Mouse (Mus musculus): Measurements from ENCODE around the gene 4931409K22Rik. TPM values are rescaled to one million over a fixed set of nuclear protein-coding genes. Genes with fewer than 3 reads are reported as not detected.

The 4931409K22Rik gene
- total RNA-seq, 2 experiments from 2014 or later = not detected

- intact Hi-C loops (cut with DNase I) = no loop called here
- DNase-seq = no peak
These were observed 48.2 kb downstream of the 4931409K22Rik start for GRCm38 (mm10) chr5:24508406-24508805.

DNA sequence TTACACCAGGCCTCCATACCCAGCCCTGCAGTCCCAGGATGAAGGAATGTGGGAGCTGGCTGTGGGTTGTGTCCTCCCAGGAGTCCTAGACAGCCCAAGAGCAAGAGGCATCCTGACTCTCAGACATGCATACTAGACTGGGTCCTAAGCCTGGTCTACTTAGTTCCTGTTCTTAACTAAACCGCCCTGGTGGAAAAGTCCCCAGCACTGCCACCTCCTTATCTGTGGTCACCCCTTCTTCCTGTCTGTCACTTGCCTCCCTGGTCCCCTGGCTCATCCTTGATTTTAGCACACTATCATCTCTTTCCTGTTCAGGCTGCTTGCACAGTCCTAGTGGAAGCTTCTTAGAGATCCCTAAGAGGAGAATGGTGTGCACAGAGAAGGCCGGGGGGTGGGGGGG, 51.1 kb downstream of the 4931409K22Rik start:
- no peak for DNase-seq

DNA sequence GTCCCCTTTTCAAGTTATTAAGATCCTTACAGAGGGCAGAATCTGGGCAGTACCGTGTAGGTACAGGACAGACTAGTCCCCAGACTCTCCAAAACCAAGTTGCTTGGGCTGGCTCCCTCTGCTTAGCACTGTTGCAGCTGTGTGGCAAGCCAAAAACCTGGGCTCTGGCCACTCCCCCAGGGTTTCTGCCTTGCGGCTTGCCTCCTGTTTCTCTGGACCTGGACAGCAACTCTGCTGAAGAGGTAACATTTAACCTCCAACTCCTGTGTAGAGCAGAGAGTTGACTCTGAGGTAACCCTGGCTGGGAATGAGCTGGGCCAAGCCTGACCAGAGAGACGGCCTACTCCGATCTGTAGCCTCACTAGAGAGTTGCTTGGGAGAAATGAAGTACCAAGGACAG, 53.8 kb downstream of the 4931409K22Rik start:
- intact Hi-C loops (cut with DNase I) = no loop called here
- no peak for DNase-seq

More for the DNA sequence above, 51.1 kb downstream of the 4931409K22Rik start:
- intact Hi-C loops (cut with DNase I) = no loop called here

DNA sequence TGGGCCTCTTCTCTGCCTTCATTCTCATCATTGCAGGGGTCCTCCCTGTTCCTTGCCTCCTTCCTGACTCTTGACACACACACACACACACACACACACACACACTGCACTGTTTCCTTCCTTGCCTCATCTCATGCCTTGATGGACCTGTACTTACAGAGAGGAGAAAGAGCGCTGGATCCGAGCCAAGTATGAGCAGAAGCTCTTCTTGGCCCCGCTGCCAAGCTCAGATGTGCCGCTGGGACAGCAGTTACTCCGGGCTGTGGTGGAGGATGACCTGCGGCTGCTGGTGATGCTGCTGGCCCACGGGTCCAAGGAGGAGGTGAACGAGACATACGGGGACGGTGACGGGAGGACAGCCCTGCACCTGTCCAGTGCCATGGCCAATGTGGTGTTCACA, 55.8 kb downstream of the 4931409K22Rik start:
- peak in 1 of 2 experiments; percentile 27 for DNase-seq
- intact Hi-C loops (cut with DNase I) = no loop called here

GRCm38 (mm10) chr5:24499113-24499512, 57.5 kb downstream of the 4931409K22Rik start:
- intact Hi-C loops (cut with DNase I) = no loop called here
- DNase-seq = no peak

DNA sequence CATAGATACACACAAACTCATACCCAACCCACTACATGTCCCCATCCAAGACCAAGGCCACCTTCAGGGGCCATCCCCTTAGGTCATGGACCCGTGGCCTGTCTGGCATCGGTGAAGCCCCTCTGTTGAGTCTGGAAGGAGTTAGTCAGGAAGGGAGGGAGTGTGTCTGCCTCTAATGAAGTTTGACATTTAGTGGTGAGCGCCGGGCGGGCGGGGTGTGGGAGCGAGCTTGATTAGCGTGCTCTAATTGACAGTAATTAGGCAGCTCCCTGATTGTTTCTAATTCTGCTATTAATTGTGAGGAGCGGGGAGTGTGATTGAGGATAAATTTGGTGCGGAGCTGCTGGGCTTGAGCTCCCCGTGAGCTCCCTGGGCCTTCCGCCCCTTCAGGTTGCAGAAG, 59.1 kb downstream of the 4931409K22Rik start:
- intact Hi-C loops (cut with DNase I) = no loop called here
- no peak for DNase-seq

DNA sequence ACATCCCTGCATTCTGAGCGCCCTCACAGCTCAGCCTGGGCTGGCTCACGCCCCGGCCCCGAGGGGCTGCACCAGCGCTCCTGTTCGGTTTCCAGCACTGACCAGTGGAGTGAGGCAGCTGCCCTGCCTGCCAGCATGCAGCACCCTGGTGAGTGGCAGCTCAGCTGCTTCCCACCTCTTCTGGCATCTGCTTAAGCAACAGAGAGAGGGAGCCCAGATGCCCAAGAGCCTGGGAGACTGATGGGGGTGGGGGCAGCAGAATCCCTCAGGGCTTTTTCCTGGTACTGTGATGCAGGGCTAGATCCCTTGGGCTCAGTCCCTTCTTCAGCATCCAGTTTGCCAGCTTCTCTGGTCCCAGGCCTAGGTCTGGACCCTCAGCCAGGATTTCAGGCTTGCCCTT, 59.9 kb downstream of the 4931409K22Rik start:
- no peak for DNase-seq
- intact Hi-C loops (cut with DNase I) = no loop called here

DNA sequence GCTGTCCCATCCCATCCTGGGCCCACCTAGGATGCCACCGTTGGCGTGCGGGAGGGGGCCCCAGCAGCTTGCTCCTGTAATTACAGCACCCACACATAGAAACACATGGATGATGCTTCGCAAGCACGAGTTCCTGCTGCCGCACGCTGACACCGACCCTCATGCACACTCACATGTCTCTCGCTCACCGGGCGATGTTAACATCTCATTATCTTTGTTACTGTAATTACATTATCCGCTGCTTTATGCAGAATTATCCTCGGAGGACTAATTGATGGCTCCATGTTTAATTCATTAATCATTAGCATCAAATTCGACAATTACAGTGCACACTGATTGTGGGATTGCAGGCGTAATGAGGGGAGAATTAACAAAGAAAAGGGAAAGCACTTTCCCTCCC, 61.6 kb downstream of the 4931409K22Rik start:
- intact Hi-C loops (cut with DNase I) = no loop called here

More for the DNA sequence above, 61.6 kb downstream of the 4931409K22Rik start:
- no peak for DNase-seq

Small RNAs within 50 kb of the gene (microRNA-seq; reads per million reads assigned to microRNA genes)
- gene Mir671 = 323 to 2,369 reads per million in 2 experiments

Other genes with a start within 250 kb of the 4931409K22Rik start
- 10 to 100 TPM; 75.5 to 85.8 TPM for gene Kcnh2, start 205.2 kb downstream of the 4931409K22Rik start, total RNA-seq (2021)
- 10 to 100 TPM; 34.5 to 35.6 TPM for gene Nos3, start 192.0 kb downstream of the 4931409K22Rik start, total RNA-seq (2021)
- gene Atg9b, start 164.7 kb downstream of the 4931409K22Rik start, total RNA-seq (2021) = under 1 TPM; 0.41 to 0.45 TPM
- gene Abcb8, start 163.1 kb downstream of the 4931409K22Rik start, total RNA-seq (2021) = 10 to 100 TPM; 81.9 to 87.0 TPM
- gene Asic3, start 143.4 kb downstream of the 4931409K22Rik start, total RNA-seq (2021) = under 1 TPM in 1 of 2 experiments, not detected in 1; 0.39 TPM
- gene Cdk5, start 133.3 kb downstream of the 4931409K22Rik start, total RNA-seq (2021) = 10 to 100 TPM; 22.5 to 23.4 TPM
- gene Slc4a2, start 133.0 kb downstream of the 4931409K22Rik start, total RNA-seq (2021) = 10 to 100 TPM; 41.3 to 51.5 TPM
- gene Fastk, start 111.5 kb downstream of the 4931409K22Rik start, total RNA-seq (2021) = 100 to 1,000 TPM; 239 to 243 TPM
- gene Tmub1, start 109.0 kb downstream of the 4931409K22Rik start, total RNA-seq (2021) = 10 to 100 TPM in 1 of 2 experiments, 1 to 10 TPM in 1; 9.2 to 10.9 TPM
- gene Agap3, start 104.6 kb downstream of the 4931409K22Rik start, total RNA-seq (2021) = 10 to 100 TPM; 71.0 to 72.2 TPM
- not detected for gene Gbx1, start 29.6 kb downstream of the 4931409K22Rik start, total RNA-seq (2021)
- gene Asb10, start 15.8 kb downstream of the 4931409K22Rik start, total RNA-seq (2021) = 10 to 100 TPM; 70.2 to 72.5 TPM
- 10 to 100 TPM; 44.0 to 45.7 TPM for gene Abcf2, start 20.7 kb upstream of the 4931409K22Rik start, total RNA-seq (2021)
- gene Chpf2, start 29.9 kb upstream of the 4931409K22Rik start, total RNA-seq (2021) = 10 to 100 TPM; 12.4 to 14.3 TPM
- gene Smarcd3, start 67.6 kb upstream of the 4931409K22Rik start, total RNA-seq (2021) = 10 to 100 TPM; 59.2 to 60.7 TPM
- 10 to 100 TPM; 28.5 to 31.1 TPM for gene Nub1, start 128.7 kb upstream of the 4931409K22Rik start, total RNA-seq (2021)
- gene Wdr86, start 173.9 kb upstream of the 4931409K22Rik start, total RNA-seq (2021) = 1 to 10 TPM in 1 of 2 experiments, under 1 TPM in 1; 0.78 to 1.0 TPM
- 1 to 10 TPM in 1 of 2 experiments, not detected in 1; 2.8 TPM for gene Crygn, start 201.2 kb upstream of the 4931409K22Rik start, total RNA-seq (2021)